Mouse (Mus musculus): Measurements from ENCODE around the gene Fam172a. TPM values are rescaled to one million over a fixed set of nuclear protein-coding genes. Genes with fewer than 3 reads are reported as not detected.

Fam172a gene
- polyA plus RNA-seq, 1 experiment from 2014 or later = 21.2 TPM

- Histone ChIP-seq H3K27me3 (ENCODE audit: insufficient read depth, poor library complexity, severe bottlenecking) (no peaks in the 10 kb centered on the region), H3K4me3 (no peak overlapping the region), H3K9me3 (no peaks in the 10 kb centered on the region), H3K4me1 (no peaks in the 10 kb centered on the region), H3K36me3 (no peaks in the 10 kb centered on the region), H3K27ac (no peak overlapping the region)
- DNase-seq (ENCODE audit: low spot score) = no peak
- 83% methylated on average over 3 of the region's 3 CpGs for WGBS
Observed at GRCm38 (mm10) chr13:77878545-77878944, 176.7 kb downstream of the Fam172a start.

- H3K9me3 ChIP-seq = no peaks in the 10 kb centered on the region
- DNase-seq (ENCODE audit: low spot score) = no peak
- peaks cover 11% of the 10 kb centered on the region for H3K4me1 ChIP-seq
- no peak overlapping the region for H3K4me3 ChIP-seq
- no peak overlapping the region for H3K27ac ChIP-seq
- no peaks in the 10 kb centered on the region for H3K36me3 ChIP-seq
- WGBS = 55% methylated on average over 2 of the region's 2 CpGs
- no peaks in the 10 kb centered on the region for H3K27me3 ChIP-seq (ENCODE audit: insufficient read depth, poor library complexity, severe bottlenecking)
Observed at GRCm38 (mm10) chr13:77897619-77898018, 195.8 kb downstream of the Fam172a start.

- H3K36me3 ChIP-seq = no peaks in the 10 kb centered on the region
- WGBS = 72% methylated on average over 6 of the region's 6 CpGs
- no peak overlapping the region for H3K27ac ChIP-seq
- DNase-seq (ENCODE audit: low spot score) = no peak
- H3K4me1 ChIP-seq = peaks cover 7% of the 10 kb centered on the region; the same call in 1 of the 2 replicates
- no peaks in the 10 kb centered on the region for H3K27me3 ChIP-seq (ENCODE audit: insufficient read depth, poor library complexity, severe bottlenecking)
- H3K4me3 ChIP-seq = no peak overlapping the region
- no peaks in the 10 kb centered on the region for H3K9me3 ChIP-seq
Observed at GRCm38 (mm10) chr13:77898066-77898796, 196.4 kb downstream of the Fam172a start.

GRCm38 (mm10) chr13:77899725-77900124 is 197.9 kb downstream of the Fam172a start:
- no peak overlapping the region for H3K27ac ChIP-seq
- H3K9me3 ChIP-seq = no peaks in the 10 kb centered on the region
- WGBS = 50% methylated on average over 1 of the region's 1 CpGs
- no peak overlapping the region for H3K4me3 ChIP-seq
- H3K36me3 ChIP-seq = no peaks in the 10 kb centered on the region
- peaks cover 3% of the 10 kb centered on the region; the same call in 1 of the 2 replicates for H3K4me1 ChIP-seq
- no peaks in the 10 kb centered on the region for H3K27me3 ChIP-seq (ENCODE audit: insufficient read depth, poor library complexity, severe bottlenecking)
- no peak for DNase-seq (ENCODE audit: low spot score)

- H3K4me1 ChIP-seq = peaks cover 3% of the 10 kb centered on the region; the same call in 1 of the 2 replicates
- no peak for DNase-seq (ENCODE audit: low spot score)
- no peaks in the 10 kb centered on the region for H3K27me3 ChIP-seq (ENCODE audit: insufficient read depth, poor library complexity, severe bottlenecking)
- H3K27ac ChIP-seq = no peak overlapping the region
- H3K36me3 ChIP-seq = no peaks in the 10 kb centered on the region
- H3K4me3 ChIP-seq = no peak overlapping the region
- H3K9me3 ChIP-seq = no peaks in the 10 kb centered on the region
Observed at GRCm38 (mm10) chr13:77900843-77901242, 199.0 kb downstream of the Fam172a start.

- H3K27ac ChIP-seq = no peak overlapping the region
- H3K4me3 ChIP-seq = no peak overlapping the region
- no peaks in the 10 kb centered on the region for H3K9me3 ChIP-seq
- no peaks in the 10 kb centered on the region for H3K36me3 ChIP-seq
- H3K4me1 ChIP-seq = no peaks in the 10 kb centered on the region
- no peak for DNase-seq (ENCODE audit: low spot score)
- 81% methylated on average over 2 of the region's 2 CpGs for WGBS
- no peaks in the 10 kb centered on the region for H3K27me3 ChIP-seq (ENCODE audit: insufficient read depth, poor library complexity, severe bottlenecking)
Observed at GRCm38 (mm10) chr13:77909184-77909583, 207.4 kb downstream of the Fam172a start.

- no peak overlapping the region for H3K27ac ChIP-seq
- H3K4me1 ChIP-seq = peaks cover 5% of the 10 kb centered on the region; the same call in 1 of the 2 replicates
- WGBS = 79% methylated on average over 2 of the region's 2 CpGs
- no peaks in the 10 kb centered on the region for H3K36me3 ChIP-seq
- H3K27me3 ChIP-seq (ENCODE audit: insufficient read depth, poor library complexity, severe bottlenecking) = no peaks in the 10 kb centered on the region
- no peak overlapping the region for H3K4me3 ChIP-seq
- no peaks in the 10 kb centered on the region for H3K9me3 ChIP-seq
- no peak for DNase-seq (ENCODE audit: low spot score)
Observed at GRCm38 (mm10) chr13:77922834-77923233, 221.0 kb downstream of the Fam172a start.

- 20% methylated on average over 1 of the region's 1 CpGs for WGBS
- DNase-seq (ENCODE audit: low spot score) = no peak
- no peaks in the 10 kb centered on the region for H3K9me3 ChIP-seq
- H3K27ac ChIP-seq = no peak overlapping the region
- no peaks in the 10 kb centered on the region for H3K4me1 ChIP-seq
- no peaks in the 10 kb centered on the region for H3K36me3 ChIP-seq
- no peak overlapping the region for H3K4me3 ChIP-seq
- H3K27me3 ChIP-seq (ENCODE audit: insufficient read depth, poor library complexity, severe bottlenecking) = no peaks in the 10 kb centered on the region
Observed at GRCm38 (mm10) chr13:77957611-77958010, 255.8 kb downstream of the Fam172a start.

GRCm38 (mm10) chr13:77959493-77960272 is 257.9 kb downstream of the Fam172a start:
- Histone ChIP-seq H3K36me3 (no peaks in the 10 kb centered on the region), H3K27ac (no peak overlapping the region), H3K27me3 (ENCODE audit: insufficient read depth, poor library complexity, severe bottlenecking) (no peaks in the 10 kb centered on the region), H3K4me1 (no peaks in the 10 kb centered on the region), H3K9me3 (no peaks in the 10 kb centered on the region), H3K4me3 (no peak overlapping the region)
- WGBS = 82% methylated on average over 4 of the region's 4 CpGs
- DNase-seq (ENCODE audit: low spot score) = no peak

GRCm38 (mm10) chr13:77976248-77976647 is 274.4 kb downstream of the Fam172a start:
- H3K4me1 ChIP-seq = 0 out of 2 replicates have a peak, but pooled peaks cover 3% of the 10 kb centered on the region
- H3K36me3 ChIP-seq = no peaks in the 10 kb centered on the region
- 74% methylated on average over 3 of the region's 3 CpGs for WGBS
- H3K9me3 ChIP-seq = no peaks in the 10 kb centered on the region
- DNase-seq (ENCODE audit: low spot score) = no peak
- no peak overlapping the region for H3K4me3 ChIP-seq
- no peak overlapping the region for H3K27ac ChIP-seq
- H3K27me3 ChIP-seq (ENCODE audit: insufficient read depth, poor library complexity, severe bottlenecking) = no peaks in the 10 kb centered on the region

GRCm38 (mm10) chr13:77977121-77977520 is 275.3 kb downstream of the Fam172a start:
- Histone ChIP-seq H3K4me3 (no peak overlapping the region), H3K27me3 (ENCODE audit: insufficient read depth, poor library complexity, severe bottlenecking) (no peaks in the 10 kb centered on the region), H3K9me3 (no peaks in the 10 kb centered on the region), H3K36me3 (no peaks in the 10 kb centered on the region), H3K4me1 (0 out of 2 replicates have a peak, but pooled peaks cover 3% of the 10 kb centered on the region), H3K27ac (no peak overlapping the region)
- WGBS = 86% methylated on average over 1 of the region's 1 CpGs
- DNase-seq (ENCODE audit: low spot score) = no peak

GRCm38 (mm10) chr13:77982105-77982851 is 280.4 kb downstream of the Fam172a start:
- Histone ChIP-seq H3K27me3 (ENCODE audit: insufficient read depth, poor library complexity, severe bottlenecking) (no peaks in the 10 kb centered on the region), H3K36me3 (no peaks in the 10 kb centered on the region), H3K27ac (no peak overlapping the region), H3K4me1 (0 out of 2 replicates have a peak, but pooled peaks cover 6% of the 10 kb centered on the region), H3K4me3 (no peak overlapping the region), H3K9me3 (no peaks in the 10 kb centered on the region)
- no peak for DNase-seq (ENCODE audit: low spot score)
- 28% methylated on average over 5 of the region's 5 CpGs for WGBS

GRCm38 (mm10) chr13:77982852-77983202 is 281.0 kb downstream of the Fam172a start:
- H3K4me3 ChIP-seq = no peak overlapping the region
- H3K36me3 ChIP-seq = no peaks in the 10 kb centered on the region
- 0 out of 2 replicates have a peak, but pooled peaks cover 6% of the 10 kb centered on the region for H3K4me1 ChIP-seq
- no peaks in the 10 kb centered on the region for H3K27me3 ChIP-seq (ENCODE audit: insufficient read depth, poor library complexity, severe bottlenecking)
- H3K27ac ChIP-seq = no peak overlapping the region
- DNase-seq (ENCODE audit: low spot score) = no peak
- H3K9me3 ChIP-seq = no peaks in the 10 kb centered on the region
- 58% methylated on average over 2 of the region's 2 CpGs for WGBS
